Mouse (Mus musculus): ENCODE data around the gene Wwox. TPM values are rescaled to one million over a fixed set of nuclear protein-coding genes. Genes with fewer than 3 reads are reported as not detected.

Wwox gene
- total and polyA plus RNA-seq, 3 experiments: 7.6 to 61.8 (median 12.2) TPM

DNA sequence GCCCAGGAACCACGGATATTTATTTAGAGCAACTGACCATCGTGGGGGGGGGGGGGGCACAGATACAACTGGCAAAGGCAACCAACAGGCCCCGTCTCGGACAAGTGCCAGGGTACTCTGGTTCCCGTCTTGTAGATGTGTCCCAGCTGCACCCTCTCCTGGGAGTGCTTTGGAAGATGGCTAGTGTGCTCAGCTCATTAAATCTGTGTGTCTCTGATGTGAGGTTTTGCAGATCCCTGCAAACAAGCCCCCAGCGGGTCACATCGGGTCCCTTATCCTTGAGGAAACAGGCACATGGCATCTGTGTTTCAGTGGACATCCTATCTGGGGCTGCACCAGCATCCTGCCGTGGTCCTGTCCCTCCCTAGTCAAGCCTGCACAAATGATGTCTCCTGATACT is 336.1 kb downstream of the Wwox start:
- no peaks in the 10 kb centered on the region for H3K4me1 ChIP-seq (ENCODE audit: control insufficient read depth in 1 of 2, insufficient read depth in 2 of 2, low read length in 2 of 2)
- TF ChIP-seq ZNF384 (IDR thresholded peaks at IDR 0.05; ENCODE audit: low read depth, low read length) (no peak), POLR2AphosphoS5 (IDR thresholded peaks at IDR 0.05; ENCODE audit: borderline replicate concordance, low read depth, low read length) (no peak), ZC3H11A (IDR thresholded peaks at IDR 0.05; ENCODE audit: low read depth, low read length) (no peak), JUND (IDR thresholded peaks at IDR 0.05; ENCODE audit: low read depth, low read length) (no peak), MXI1 (IDR thresholded peaks at IDR 0.05; ENCODE audit: low read depth, low read length) (no peak), USF1 (IDR thresholded peaks at IDR 0.05; ENCODE audit: low read depth, low read length) (no peak), HCFC1 (IDR thresholded peaks at IDR 0.05; ENCODE audit: low read depth, low read length) (no peak), ZMIZ1 (IDR thresholded peaks at IDR 0.05; ENCODE audit: low read depth, low read length) (no peak), MAX (IDR thresholded peaks at IDR 0.05; ENCODE audit: low read length) (no peak), CTCF (IDR thresholded peaks at IDR 0.05 in 2 of 3, conservative IDR thresholded peaks at IDR 0.05 in 1 of 3; ENCODE audit: control insufficient read depth in 1 of 3, insufficient read depth in 1 of 3, low read depth in 2 of 3, low read length in 3 of 3, poor library complexity in 1 of 3, severe bottlenecking in 1 of 3) (no peak), ETS1 (IDR thresholded peaks at IDR 0.05; ENCODE audit: low read depth, low read length) (no peak), CHD1 (IDR thresholded peaks at IDR 0.05; ENCODE audit: low read depth, low read length) (no peak), BHLHE40 (IDR thresholded peaks at IDR 0.05; ENCODE audit: borderline replicate concordance, low read depth, low read length) (no peak), GABPA (IDR thresholded peaks at IDR 0.05; ENCODE audit: low read depth, low read length) (no peak), POLR2AphosphoS2 (IDR thresholded peaks at IDR 0.05; ENCODE audit: low read length) (no peak), MEF2A (IDR thresholded peaks at IDR 0.05; ENCODE audit: extremely low read depth, insufficient replicate concordance, low read depth, low read length, poor library complexity, severe bottlenecking) (no peak), ZKSCAN1 (IDR thresholded peaks at IDR 0.05; ENCODE audit: low read depth, low read length) (no peak), EP300 (IDR thresholded peaks at IDR 0.05; ENCODE audit: low read depth in 1 of 2, low read length in 2 of 2) (no peak)
- no peaks in the 10 kb centered on the region for H3K9me3 ChIP-seq (replicated peaks; ENCODE audit: insufficient read depth, low read length)
- no peak overlapping the region for H3K9ac ChIP-seq (ENCODE audit: control insufficient read depth, low read depth, low read length, poor library complexity, severe bottlenecking)
- H3K79me2 ChIP-seq (ENCODE audit: control insufficient read depth, insufficient read depth, low read length, poor library complexity): no peaks in the 10 kb centered on the region
- H3K27ac ChIP-seq (ENCODE audit: control insufficient read depth, low read depth, low read length): no peak overlapping the region
- H3K36me3 ChIP-seq (ENCODE audit: control insufficient read depth in 1 of 2, insufficient read depth in 2 of 2, low read length in 2 of 2): no peaks in the 10 kb centered on the region
- no peaks in the 10 kb centered on the region for H3K27me3 ChIP-seq (ENCODE audit: control insufficient read depth in 1 of 2, insufficient read depth in 2 of 2, low read length in 2 of 2)
- no peak for DNase-seq (ENCODE audit: low read depth, low spot score)
- H3K4me3 ChIP-seq (ENCODE audit: control insufficient read depth in 1 of 2, insufficient read depth in 1 of 2, low read depth in 2 of 2, low read length in 2 of 2): no peak overlapping the region

DNA sequence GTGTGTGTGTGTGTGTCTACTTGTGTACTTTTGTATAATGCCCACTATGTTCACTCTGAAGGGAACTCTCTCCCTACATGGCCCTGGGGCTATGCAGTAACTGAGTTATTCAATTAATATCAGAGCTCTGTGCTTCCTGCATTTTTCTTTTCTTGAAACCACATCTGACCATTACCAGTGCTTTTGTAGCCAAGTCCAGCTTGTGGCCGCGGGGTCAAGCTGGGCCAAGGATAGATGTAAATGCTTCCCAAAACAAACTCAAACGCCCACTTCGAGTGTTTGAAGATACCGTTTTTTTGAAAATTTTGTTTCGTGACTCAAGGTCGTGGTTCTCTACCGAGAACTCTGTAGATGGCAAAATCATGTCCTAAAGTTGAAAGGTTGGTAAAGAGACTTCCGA is 337.2 kb downstream of the Wwox start:
- Histone ChIP-seq H3K9me3 (replicated peaks; ENCODE audit: insufficient read depth, low read length) (no peaks in the 10 kb centered on the region), H3K27ac (ENCODE audit: control insufficient read depth, low read depth, low read length) (no peak overlapping the region), H3K36me3 (ENCODE audit: control insufficient read depth in 1 of 2, insufficient read depth in 2 of 2, low read length in 2 of 2) (no peaks in the 10 kb centered on the region), H3K9ac (ENCODE audit: control insufficient read depth, low read depth, low read length, poor library complexity, severe bottlenecking) (no peak overlapping the region), H3K4me3 (ENCODE audit: control insufficient read depth in 1 of 2, insufficient read depth in 1 of 2, low read depth in 2 of 2, low read length in 2 of 2) (no peak overlapping the region), H3K4me1 (ENCODE audit: control insufficient read depth in 1 of 2, insufficient read depth in 2 of 2, low read length in 2 of 2) (no peaks in the 10 kb centered on the region), H3K27me3 (ENCODE audit: control insufficient read depth in 1 of 2, insufficient read depth in 2 of 2, low read length in 2 of 2) (no peaks in the 10 kb centered on the region), H3K79me2 (ENCODE audit: control insufficient read depth, insufficient read depth, low read length, poor library complexity) (no peaks in the 10 kb centered on the region)
- DNase-seq (ENCODE audit: low read depth, low spot score): no peak
- TF ChIP-seq ZC3H11A (IDR thresholded peaks at IDR 0.05; ENCODE audit: low read depth, low read length): no peak
- no peak for TF ChIP-seq CHD1 (IDR thresholded peaks at IDR 0.05; ENCODE audit: low read depth, low read length)
- TF ChIP-seq MXI1 (IDR thresholded peaks at IDR 0.05; ENCODE audit: low read depth, low read length): no peak
- TF ChIP-seq MAX (IDR thresholded peaks at IDR 0.05; ENCODE audit: low read length): no peak
- no peak for TF ChIP-seq MAZ (IDR thresholded peaks at IDR 0.05; ENCODE audit: low read depth, low read length)
- TF ChIP-seq UBTF (IDR thresholded peaks at IDR 0.05; ENCODE audit: borderline replicate concordance, insufficient read depth, low read depth, low read length): no peak
